Mouse (Mus musculus): ENCODE results near the gene Mybpc2.

DNA sequence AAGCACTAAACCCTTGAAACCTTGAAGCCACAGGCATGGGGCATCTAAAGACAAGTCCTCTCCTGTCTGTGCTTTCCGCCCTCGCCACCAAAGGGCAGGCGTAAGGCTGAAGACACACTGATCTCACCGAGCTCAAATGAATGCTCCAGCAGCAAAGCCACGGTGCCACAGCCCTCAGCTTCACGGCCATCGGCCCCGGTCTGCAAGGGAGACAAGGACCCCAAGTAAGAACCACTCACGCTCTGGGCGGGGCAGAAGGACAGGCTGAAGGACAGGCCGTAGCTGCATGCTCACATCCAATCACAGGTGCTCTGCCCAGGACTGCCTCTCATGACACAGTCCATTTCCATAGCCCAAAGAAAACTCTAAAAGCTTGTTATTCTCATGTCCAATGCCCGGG, 29.8 kb downstream of the Mybpc2 start:
- TF ChIP-seq POLR2A (IDR thresholded peaks at IDR 0.05; ENCODE audit: low read depth, low read length): no peak
- TF ChIP-seq CTCF (conservative IDR thresholded peaks at IDR 0.05; ENCODE audit: insufficient read depth, insufficient read length, low read depth, low read length): no peak

All from kidney, adult 2 months (tissue).